Mouse (Mus musculus): ENCODE results near the gene Agbl4. TPM values are rescaled to one million over a fixed set of nuclear protein-coding genes. Genes with fewer than 3 reads are reported as not detected.

The Agbl4 gene
- total RNA-seq, 2 experiments from 2014 or later: 8.8 to 12.3 TPM

Other genes with a start within 250 kb of the Agbl4 start
- 10 to 100 TPM; 76.6 to 90.2 TPM for gene Elavl4, start 45.8 kb upstream of the Agbl4 start, total RNA-seq (2021)